Mouse (Mus musculus) fat pad, adult 2 months (tissue): ENCODE measurements at regions not wholly inside any gene's neighbourhood (a gene's known extent, or its start where the extent isn't known, plus 50 kb on each side); places are given as distances from the start of the nearest gene placed in this dataset.

Experiments
- DNase-seq: peaks from one replicate; pipeline ENCODE4 v3.0.0-alpha.2; 2011; ENCODE audit warnings: low read depth, low spot score; ENCODE audit errors: extremely low read depth

DNA sequence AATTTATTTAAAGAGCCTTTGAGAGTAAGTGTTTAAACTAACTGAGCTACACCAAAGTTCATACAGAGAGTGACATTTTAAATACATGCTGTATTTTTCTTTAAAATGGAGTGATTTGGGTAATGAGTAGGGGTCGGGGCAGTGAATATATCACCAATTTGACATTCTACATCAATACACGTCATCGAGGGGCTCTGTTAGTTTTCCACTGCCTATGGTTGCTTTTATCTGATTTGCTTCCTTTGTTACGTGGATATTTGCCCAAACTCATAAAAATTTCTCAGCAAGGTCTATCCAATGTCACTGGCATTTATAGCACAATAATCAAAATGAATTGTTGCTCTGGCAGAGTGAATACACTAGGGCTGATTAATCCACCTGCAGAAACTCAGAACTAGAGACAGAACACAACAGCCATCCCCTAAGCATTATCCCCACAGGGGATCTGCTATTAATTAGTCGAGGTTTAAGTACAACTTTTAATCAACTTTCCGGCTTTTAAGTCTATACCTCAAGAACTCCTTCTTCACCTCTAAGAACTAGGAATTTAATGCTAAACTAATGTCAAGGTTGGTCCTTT is 400.1 kb upstream of the Sptlc3 start:
- no peak for DNase-seq

DNA sequence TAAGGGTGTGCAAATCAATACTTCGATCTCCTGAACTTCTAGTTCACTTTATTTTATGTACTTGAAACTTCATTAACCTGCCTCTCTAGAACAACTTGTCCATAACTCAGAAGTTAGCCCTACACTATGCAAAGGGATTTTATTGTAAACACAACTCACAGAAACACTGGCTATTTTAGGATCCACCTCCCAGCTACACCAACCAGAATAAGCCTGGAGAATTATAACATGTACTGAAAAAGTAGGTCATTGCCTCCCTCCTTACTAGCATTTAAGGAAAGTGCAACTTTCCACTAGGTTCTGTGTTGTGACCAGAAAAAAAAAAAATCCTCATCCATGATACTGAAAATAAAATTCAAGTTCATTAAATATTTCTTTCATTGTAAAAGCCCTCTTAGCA is 382.0 kb upstream of the Sptlc3 start:
- DNase-seq = no peak

DNA sequence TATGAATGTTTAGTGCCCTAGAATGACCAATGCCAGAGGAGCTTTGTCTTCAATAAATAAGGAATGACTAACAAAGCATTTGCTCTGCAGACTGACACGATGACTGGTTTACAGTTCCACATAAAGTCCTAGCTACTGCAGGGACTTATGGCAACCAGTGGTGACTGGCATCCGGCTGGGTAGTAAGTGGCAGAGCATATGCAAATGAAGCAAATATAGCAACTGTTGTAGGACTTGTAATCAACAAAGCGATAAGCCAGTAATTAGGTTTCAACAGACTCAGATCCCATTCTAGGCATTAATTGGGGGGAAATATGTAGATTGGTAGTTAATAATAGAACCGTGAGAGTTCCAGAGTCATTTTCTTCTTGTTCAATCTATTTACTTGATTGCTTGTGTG is 379.2 kb upstream of the Sptlc3 start:
- no peak for DNase-seq

DNA sequence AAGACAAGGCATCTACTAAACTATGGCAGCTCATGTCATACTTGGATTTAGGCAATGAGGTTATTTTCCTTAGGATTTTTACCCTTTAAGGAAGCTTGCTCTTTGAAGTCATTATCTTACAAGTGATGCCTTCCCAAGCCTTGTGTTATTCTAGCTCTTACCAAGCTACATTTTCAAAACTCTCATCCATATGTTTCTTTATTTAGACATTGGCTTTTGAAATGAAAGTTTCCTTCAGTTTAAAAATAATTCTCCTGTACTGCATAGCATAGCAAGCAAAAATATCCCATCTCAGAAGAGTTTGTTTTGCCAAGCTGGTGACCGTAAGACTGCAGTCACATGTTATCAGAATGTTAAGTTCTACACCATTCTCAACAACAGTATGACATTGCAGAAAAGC is 372.8 kb upstream of the Sptlc3 start:
- no peak for DNase-seq

DNA sequence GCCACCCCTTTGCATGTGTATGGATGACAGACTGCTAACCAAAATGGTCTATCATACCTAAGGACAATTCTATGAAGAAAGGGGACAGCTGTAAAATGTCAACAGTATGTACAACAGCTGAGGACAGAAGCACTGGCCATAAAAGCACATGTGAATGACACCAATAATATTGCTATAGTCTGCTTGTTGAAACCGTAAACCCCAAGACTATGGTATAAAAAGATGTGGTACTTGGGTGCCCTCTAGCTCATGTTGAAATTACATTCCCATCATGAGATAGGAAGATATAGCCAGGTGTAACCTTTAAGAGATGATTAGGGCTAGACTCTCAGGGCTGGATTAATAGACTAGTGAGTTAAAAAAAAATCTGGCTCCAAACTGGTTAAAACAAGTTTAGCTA is 361.6 kb upstream of the Sptlc3 start:
- no peak for DNase-seq

DNA sequence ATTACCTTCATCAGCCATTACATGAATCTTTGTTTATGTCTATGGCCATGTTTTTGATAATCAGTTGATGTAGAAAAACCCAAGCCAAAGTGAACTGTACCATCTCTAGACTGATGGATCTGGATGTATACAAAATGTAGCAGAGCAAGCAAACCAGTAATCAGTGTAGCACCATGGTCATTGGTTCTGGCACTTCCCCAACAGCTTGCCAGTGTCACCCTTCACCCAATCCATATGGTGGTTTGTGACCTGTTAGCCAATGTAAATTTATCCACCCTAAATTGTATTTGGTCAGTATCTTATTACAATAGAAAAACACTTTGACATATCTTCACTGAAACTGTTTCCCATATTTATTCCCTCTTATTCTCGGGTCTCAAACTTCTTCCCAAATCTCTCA is 346.7 kb upstream of the Sptlc3 start:
- no peak for DNase-seq

DNA sequence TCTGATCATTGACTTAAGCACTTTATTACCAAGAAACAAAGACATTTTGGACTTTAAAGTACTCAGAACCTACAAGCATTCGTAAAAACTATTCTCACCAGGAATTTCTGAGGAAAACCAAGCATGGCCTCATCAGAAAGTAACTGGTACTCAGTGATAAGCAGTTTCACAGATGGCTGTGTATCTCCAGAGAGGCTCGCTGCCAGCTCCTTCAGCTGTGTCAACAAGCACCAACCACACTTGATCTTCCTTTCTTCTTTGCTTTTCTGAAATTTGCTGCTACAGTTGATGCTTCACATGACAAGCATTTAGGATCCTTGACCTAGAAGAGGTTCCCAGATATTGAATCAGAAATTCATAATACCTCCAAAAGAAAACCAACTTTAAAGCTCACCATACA is 314.1 kb upstream of the Sptlc3 start:
- no peak for DNase-seq

DNA sequence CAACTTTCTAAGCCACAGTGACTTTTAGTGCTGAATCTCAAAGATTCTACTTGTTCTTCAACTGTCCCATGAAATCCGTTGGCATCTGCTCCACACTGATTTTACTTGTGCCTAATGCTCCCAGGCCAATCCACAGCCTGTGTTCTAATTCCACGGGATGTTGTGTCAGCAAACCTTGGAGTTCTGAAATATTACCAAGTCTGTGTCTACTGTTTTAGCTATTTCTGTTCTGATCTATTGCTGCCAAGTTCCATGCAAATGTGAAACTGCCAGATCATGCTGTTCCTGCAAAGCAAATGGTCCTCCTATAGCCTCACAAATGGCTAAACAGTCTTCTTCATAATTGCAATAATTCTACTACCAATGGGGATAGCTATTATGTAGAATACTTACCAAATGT is 295.4 kb upstream of the Sptlc3 start:
- DNase-seq = no peak

DNA sequence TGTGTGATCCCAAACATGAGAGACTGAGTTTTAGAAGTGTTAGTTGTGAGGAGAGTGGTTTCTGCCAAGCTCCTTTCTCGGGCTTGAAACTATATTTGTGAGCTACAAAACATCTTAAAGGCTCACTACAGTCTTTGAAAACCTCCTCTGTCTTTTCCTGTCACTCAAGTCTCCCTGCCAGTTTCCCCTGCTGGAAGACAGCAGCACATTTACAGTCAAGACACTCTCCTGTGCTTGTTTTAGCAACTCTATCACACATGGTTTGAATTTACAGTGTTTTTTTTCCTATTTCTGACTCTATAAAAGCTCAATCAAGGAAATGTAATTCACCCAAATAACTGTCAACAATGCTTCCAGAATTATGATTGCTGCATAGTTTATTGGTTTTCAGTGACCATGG is 286.1 kb upstream of the Sptlc3 start:
- no peak for DNase-seq

DNA sequence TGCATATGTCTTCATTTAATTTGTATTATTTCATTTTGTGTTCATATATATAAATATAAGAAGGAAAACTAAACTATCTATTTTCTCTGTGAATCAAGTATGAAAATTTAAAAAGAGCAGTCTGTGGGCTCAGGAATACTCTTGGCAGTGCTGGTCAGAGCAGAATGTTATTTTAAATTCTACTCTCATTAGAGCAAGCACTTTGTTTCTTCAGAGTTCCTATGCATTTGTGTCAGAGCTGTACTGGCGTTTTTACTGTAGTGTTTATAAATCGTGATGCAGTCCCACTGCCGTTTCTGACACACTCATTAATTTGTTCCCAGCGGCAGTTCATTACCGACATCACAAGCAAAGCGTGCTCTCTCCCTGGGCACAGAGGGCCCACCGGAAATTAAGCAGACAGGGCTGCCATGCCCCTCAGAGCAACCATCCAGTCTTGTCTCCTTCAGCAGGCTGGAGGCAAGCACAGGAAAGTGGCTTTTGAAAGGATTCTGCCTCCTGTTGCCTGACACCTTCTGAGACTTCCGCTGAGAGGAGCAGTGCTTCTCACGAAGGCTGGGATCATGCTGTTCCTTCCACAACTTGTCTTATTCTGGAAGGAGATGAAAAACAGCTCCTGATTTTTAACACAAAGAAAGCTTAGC is 272.8 kb upstream of the Sptlc3 start:
- no peak for DNase-seq

DNA sequence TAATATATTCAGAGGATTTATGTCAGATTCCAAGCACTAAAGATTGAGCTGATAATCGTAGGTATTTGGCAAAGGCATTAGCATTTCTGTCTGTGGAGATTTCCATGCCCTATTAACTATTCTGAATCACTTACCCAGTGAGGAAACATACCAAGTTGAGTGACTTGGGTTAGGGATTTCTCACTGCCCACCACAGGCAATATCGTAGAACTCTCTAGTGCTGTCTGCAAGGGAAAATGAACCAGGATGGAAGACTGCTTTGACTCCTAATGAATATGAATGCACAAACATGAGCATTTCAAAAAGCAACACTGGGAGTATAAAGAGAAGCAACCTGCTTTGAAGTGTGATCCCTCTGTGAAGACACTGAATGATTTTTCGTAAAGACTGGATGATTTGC is 263.3 kb upstream of the Sptlc3 start:
- peak; percentile 3 for DNase-seq

DNA sequence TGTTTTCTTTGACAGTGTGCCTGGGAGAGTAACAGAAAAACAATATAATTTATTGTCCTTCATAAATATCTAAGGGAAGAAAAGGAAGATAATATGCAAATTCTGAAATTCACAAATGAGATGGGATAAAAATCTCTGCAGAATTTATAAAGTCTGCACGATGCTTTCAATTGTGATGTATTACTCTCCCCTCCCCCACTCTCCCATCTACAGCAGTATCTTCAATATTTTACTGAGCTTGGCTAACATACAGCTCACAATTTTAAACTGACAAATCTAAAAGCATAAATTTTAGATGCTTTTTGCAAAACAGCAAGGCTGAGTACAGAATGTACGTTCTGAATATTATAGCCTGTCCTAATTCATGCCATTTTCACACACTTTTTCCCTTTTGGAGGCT is 243.6 kb upstream of the Sptlc3 start:
- DNase-seq = no peak

DNA sequence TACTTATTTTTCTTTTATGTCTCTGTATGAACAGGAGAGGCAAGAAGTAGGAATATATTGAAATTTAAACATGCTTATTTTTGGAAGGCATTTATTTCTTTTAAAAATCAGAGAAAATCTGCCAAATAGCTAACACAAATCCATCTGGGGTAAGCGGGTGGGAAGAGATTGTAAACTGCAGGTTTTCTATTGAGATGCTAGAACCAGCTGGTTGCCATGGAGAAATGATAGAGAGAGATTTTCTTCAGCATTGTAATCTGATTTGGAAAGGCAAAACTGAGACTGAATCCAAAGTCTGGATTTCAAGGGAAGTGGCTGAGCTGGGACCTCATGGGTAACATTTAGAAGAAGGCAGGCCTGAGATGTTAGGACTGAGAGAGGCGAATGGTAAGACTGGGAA is 226.6 kb upstream of the Sptlc3 start:
- DNase-seq = no peak

DNA sequence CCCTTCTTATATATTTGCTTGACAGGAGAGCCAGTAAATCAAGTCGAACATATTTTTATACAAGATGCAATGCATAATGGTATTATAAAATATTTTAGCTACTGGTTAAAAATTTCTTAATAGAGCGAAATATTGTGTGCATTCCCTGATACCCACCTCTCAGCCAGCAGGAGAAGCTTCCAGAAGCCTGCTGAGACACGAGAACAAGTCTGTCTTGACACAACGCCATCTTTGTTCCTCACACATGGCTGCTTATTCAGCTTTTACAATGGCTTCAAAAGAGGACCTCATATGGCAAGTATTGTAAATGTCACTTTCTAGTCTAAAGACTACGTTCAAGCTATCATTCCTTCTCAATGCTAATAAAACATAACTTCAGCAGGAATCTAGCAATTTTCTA is 217.1 kb upstream of the Sptlc3 start:
- no peak for DNase-seq

DNA sequence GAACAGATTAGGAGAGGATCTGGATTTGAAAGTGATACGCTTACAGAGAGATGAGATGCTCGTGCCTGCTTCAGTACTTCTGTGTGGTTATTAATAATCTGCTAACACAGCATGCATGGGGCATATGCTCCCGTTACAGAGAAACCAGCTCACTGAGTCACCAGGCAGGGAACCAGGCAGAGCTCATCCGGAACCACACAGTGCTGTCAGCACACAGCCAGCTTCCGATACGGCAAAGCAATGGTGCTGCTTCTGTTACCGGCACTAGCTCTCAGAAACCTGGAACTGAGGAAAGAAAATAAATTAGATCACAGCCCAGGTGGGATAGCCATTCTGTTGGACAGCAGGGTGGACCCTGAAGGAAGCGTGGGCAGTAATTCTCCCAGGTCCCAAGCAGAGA is 216.1 kb upstream of the Sptlc3 start:
- no peak for DNase-seq

DNA sequence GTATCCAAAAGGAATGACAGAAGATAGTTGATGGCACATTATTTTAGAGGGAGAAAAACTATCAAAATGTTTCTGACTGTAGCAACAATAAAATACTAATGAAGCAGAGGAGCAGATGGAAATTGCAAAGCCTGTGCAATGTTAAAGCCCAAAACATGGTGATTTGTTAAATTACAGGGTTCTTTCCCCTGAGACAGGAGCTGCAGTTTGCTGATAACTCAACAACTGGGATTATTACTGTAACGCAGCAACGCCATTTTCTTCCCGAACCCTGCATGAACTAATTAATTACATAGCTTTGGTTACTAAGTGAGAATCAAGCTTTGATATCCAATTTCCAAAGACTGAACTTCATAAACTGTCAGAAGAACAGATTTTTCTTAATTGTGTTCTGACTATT is 212.7 kb upstream of the Sptlc3 start:
- DNase-seq = no peak

DNA sequence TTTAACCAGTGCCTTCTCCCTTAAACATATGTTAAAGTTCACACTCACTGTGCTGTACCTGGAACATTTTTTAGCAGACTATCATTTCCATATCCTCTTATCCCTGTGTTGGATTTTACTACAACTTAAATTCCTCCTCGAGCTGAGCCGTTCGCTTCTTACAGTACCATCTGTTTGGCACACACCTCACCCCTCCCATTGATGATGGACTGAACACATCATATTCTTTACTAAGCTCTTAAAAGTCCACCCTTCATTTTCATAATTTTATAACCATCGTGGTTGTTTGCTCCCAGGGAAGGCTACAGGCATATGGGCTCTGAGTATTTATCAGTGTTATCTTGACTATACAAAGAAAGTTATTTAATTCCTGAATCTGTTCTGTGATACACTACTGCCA is 209.4 kb upstream of the Sptlc3 start:
- no peak for DNase-seq

DNA sequence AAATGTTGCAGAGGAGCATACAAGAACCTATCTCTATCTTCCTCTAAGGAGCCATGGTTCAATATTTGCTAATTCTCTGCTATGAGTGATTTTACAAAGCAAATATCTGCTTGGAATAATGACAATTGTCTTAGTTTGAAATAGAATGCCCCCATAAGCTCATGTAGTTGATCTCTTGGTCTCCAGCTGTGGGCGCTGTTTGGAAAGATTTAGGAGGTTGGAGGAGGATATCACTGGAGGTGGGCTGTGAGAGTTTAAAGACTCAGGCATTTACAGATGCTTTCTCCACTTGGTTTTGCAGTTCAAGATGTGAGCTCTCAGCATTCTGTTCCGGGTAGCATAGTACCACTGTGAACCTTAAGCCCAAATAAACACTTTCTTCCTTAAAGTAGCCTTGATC is 207.3 kb upstream of the Sptlc3 start:
- no peak for DNase-seq

DNA sequence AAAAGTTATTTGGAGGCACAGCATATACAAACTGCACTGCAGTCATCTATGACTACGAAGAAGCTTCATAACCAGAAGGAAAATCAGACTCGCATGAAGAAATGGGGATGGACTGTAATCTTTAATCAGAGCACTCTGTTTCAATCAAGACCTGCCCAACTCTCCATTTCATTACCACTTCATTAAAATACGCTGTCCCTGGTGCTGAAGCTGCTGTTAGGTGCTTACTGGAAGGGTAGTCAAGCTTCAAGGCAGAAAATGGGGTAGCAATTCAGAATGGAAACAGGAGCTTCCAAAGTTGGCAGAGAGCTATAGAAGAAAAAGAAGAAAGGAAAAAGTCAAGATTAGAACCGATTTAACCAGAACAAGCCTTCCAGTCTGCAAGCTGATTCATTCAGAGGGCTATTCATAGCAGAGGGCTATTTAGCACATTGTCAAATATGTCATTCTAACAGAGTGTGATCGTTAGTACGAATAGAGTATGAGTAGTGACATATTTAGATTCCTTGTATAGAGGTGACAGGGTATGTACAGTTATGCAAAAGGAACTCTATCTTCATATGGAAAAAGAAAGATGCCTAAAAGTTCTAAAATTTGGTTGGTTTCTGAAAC is 195.1 kb upstream of the Sptlc3 start:
- no peak for DNase-seq

DNA sequence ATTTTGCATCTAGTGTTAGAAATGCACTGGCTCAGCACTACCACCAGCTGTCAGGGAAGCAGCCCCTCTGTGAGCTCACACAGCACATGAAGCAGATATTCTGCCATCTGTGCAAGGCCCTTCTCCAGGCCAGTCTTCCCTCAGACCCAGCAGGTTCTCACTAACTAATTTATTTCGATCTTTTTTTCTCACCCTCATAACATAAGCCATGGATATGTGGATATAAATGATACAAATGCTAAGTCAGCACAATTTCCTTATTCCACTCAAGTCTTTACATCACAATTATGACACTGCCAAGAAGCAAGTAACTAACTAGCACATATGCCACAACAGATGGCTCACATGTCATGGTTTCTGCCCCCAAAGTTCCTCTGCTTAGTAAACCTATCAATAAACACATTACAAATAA is 182.3 kb upstream of the Sptlc3 start:
- DNase-seq = no peak

DNA sequence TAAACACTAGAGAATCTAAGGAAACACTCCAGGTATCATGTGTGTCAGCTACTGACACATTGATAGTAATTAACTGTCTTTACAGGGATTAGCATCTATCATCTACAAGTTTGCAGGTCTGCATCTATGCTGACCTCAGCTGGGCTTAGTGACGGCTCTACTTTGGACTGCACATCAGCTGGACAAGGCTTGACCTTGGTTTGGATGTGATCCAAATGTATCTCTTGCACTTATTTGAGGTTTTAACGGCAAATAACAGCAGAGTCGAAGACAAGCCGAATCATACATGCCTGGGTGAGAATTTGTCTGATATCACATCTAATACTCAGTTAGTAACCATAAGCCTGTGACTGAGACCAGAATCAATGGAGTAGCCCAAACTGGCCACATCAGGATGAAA is 181.7 kb upstream of the Sptlc3 start:
- no peak for DNase-seq

DNA sequence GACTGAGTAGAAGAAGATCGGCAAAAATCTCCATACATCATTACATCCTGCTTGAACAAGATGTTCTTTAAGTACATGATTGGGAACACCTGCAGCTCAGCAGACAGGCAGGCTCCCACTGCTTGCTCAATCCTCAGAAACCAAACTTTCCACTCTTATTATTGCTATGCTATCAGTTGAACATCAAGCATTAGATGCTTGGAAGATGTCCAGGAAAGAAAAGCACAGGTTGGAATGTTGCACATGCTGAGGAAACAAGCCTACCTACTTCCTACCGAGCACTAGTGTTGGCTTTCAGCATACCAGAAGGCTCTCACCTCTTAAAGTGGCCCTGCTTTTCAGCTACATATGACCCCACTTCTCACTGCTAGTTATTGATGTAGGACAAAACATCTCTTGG is 171.2 kb upstream of the Sptlc3 start:
- no peak for DNase-seq

DNA sequence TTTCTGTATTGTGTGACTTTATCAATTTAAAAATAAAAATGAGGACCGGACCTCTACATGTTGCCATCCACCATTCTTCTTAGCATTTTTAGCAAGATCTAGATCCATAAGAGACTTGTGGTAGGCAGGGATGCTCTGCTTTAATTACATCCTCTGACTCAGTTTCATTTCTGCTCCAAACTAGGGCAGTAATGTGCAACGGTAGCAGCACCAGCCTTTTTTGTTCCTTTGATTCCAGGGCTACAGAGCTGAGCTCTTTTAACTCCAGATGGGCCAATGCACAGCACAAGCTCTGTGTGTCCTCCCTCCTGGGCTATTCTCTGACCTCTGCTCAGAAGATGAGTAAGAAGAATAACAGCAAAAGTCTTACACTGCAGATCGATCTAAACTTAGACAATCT is 168.2 kb upstream of the Sptlc3 start:
- DNase-seq = no peak
